Mouse (Mus musculus): Measurements from ENCODE around the gene Rtraf. TPM values are rescaled to one million over a fixed set of nuclear protein-coding genes. Genes with fewer than 3 reads are reported as not detected.

Gene Rtraf
- polyA plus RNA-seq, 1 experiment = 10.0 TPM

GRCm38 (mm10) chr14:19813061-19813460 is 10.6 kb downstream of the Rtraf start:
- Histone ChIP-seq H3K36me3 (ENCODE audit: control insufficient read depth, insufficient read depth, low read length) (peaks cover 30% of the 10 kb centered on the region), H3K27me3 (ENCODE audit: control insufficient read depth, insufficient read depth, low read length) (no peaks in the 10 kb centered on the region), H3K4me3 (ENCODE audit: extremely low read depth, insufficient read depth, insufficient read length) (no peak overlapping the region), H3K27ac (ENCODE audit: insufficient read depth, low read length) (no peak overlapping the region), H3K4me1 (ENCODE audit: control insufficient read depth, insufficient read depth, insufficient read length) (no peaks in the 10 kb centered on the region)
- TF ChIP-seq POLR2A (IDR thresholded peaks at IDR 0.05; ENCODE audit: low read depth, low read length) (no peak), CTCF (IDR thresholded peaks at IDR 0.05; ENCODE audit: extremely low read depth, insufficient read depth, insufficient read length, insufficient replicate concordance) (no peak)
- 96% methylated on average over 2 of the region's 2 CpGs for WGBS
- no peak for DNase-seq (ENCODE audit: low read depth in 1 of 2, low spot score in 2 of 2)

GRCm38 (mm10) chr14:19809934-19810333 is 13.7 kb downstream of the Rtraf start:
- no peaks in the 10 kb centered on the region for H3K27me3 ChIP-seq (ENCODE audit: control insufficient read depth, insufficient read depth, low read length)
- TF ChIP-seq POLR2A (IDR thresholded peaks at IDR 0.05; ENCODE audit: low read depth, low read length) = no peak
- no peak for TF ChIP-seq CTCF (IDR thresholded peaks at IDR 0.05; ENCODE audit: extremely low read depth, insufficient read depth, insufficient read length, insufficient replicate concordance)
- H3K4me3 ChIP-seq (ENCODE audit: extremely low read depth, insufficient read depth, insufficient read length) = no peak overlapping the region
- 89% methylated on average over 10 of the region's 10 CpGs for WGBS
- no peaks in the 10 kb centered on the region for H3K4me1 ChIP-seq (ENCODE audit: control insufficient read depth, insufficient read depth, insufficient read length)
- H3K36me3 ChIP-seq (ENCODE audit: control insufficient read depth, insufficient read depth, low read length) = peaks cover 16% of the 10 kb centered on the region
- DNase-seq (ENCODE audit: low read depth in 1 of 2, low spot score in 2 of 2) = no peak
- no peak overlapping the region for H3K27ac ChIP-seq (ENCODE audit: insufficient read depth, low read length)

DNA sequence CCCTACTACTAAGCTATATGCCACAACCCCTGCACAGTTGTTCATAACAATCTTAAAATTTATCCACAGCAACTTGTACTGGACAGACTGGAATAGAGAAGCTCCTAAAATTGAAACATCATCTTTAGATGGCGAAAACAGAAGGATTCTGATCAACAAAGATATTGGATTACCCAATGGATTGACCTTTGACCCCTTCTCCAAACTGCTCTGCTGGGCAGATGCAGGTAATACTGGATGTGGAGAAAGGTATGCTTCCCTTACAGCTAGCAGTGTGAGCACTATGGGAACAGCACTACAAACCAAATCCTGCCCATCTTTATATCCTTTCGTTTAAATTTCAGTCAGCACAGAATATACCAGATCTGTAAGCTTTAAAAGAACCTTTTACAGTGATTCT is 15.8 kb downstream of the Rtraf start:
- Histone ChIP-seq H3K27me3 (ENCODE audit: control insufficient read depth, insufficient read depth, low read length) (no peaks in the 10 kb centered on the region), H3K4me3 (ENCODE audit: extremely low read depth, insufficient read depth, insufficient read length) (no peak overlapping the region), H3K36me3 (ENCODE audit: control insufficient read depth, insufficient read depth, low read length) (peaks cover 9% of the 10 kb centered on the region), H3K4me1 (ENCODE audit: control insufficient read depth, insufficient read depth, insufficient read length) (no peaks in the 10 kb centered on the region), H3K27ac (ENCODE audit: insufficient read depth, low read length) (no peak overlapping the region)
- no peak for DNase-seq (ENCODE audit: low read depth in 1 of 2, low spot score in 2 of 2)
- TF ChIP-seq POLR2A (IDR thresholded peaks at IDR 0.05; ENCODE audit: low read depth, low read length) (no peak), CTCF (IDR thresholded peaks at IDR 0.05; ENCODE audit: extremely low read depth, insufficient read depth, insufficient read length, insufficient replicate concordance) (no peak)
- 95% methylated on average over 2 of the region's 2 CpGs for WGBS

DNA sequence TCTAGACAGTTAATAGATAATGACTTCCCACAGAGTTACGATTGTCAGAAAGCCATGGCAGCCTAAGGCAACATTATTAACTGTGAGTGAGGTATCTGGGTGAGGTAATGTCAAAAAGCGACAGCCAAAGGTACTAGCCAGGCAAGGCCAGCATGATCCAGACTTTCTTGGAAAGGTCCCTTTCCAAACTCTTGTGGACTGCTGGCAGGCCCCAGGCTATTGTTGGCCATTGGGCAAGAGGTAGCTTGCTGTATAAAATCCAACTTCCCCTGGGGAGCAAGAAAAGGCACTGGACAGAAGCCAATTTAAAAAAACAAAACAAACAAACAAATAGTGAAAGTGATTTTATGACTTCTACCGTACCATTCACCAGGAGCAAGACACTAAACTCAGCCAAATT is 16.3 kb downstream of the Rtraf start:
- no peak overlapping the region for H3K27ac ChIP-seq (ENCODE audit: insufficient read depth, low read length)
- DNase-seq (ENCODE audit: low read depth in 1 of 2, low spot score in 2 of 2) = no peak
- H3K27me3 ChIP-seq (ENCODE audit: control insufficient read depth, insufficient read depth, low read length) = no peaks in the 10 kb centered on the region
- H3K4me3 ChIP-seq (ENCODE audit: extremely low read depth, insufficient read depth, insufficient read length) = no peak overlapping the region
- no peaks in the 10 kb centered on the region for H3K4me1 ChIP-seq (ENCODE audit: control insufficient read depth, insufficient read depth, insufficient read length)
- WGBS = 89% methylated on average over 3 of the region's 3 CpGs
- H3K36me3 ChIP-seq (ENCODE audit: control insufficient read depth, insufficient read depth, low read length) = peaks cover 6% of the 10 kb centered on the region
- TF ChIP-seq CTCF (IDR thresholded peaks at IDR 0.05; ENCODE audit: extremely low read depth, insufficient read depth, insufficient read length, insufficient replicate concordance) (no peak), POLR2A (IDR thresholded peaks at IDR 0.05; ENCODE audit: low read depth, low read length) (no peak)

DNA sequence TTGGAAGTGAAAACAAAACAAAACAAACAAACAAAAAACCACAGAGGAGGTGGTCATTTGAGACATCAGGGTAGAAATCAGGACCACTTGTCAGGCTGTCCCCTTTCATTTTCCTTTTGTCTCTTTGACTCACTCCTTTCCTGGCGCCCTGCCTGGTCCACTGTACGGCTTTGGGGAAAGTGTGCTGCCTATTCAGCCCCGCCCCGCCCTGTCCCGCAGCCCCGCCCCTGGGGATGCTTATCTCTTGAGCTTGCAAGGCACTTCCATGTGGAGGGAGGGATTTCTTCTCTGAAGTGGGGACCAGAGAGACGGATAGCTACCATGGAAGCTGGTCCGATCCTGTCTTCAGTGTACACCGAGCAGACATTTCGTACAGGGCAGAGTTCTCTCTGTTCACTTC is 20.0 kb downstream of the Rtraf start:
- Histone ChIP-seq H3K27ac (ENCODE audit: insufficient read depth, low read length) (no peak overlapping the region), H3K4me3 (ENCODE audit: extremely low read depth, insufficient read depth, insufficient read length) (no peak overlapping the region), H3K4me1 (ENCODE audit: control insufficient read depth, insufficient read depth, insufficient read length) (no peaks in the 10 kb centered on the region), H3K36me3 (ENCODE audit: control insufficient read depth, insufficient read depth, low read length) (no peaks in the 10 kb centered on the region), H3K27me3 (ENCODE audit: control insufficient read depth, insufficient read depth, low read length) (no peaks in the 10 kb centered on the region)
- TF ChIP-seq CTCF (IDR thresholded peaks at IDR 0.05; ENCODE audit: extremely low read depth, insufficient read depth, insufficient read length, insufficient replicate concordance) (no peak), POLR2A (IDR thresholded peaks at IDR 0.05; ENCODE audit: low read depth, low read length) (no peak)
- DNase-seq (ENCODE audit: low read depth in 1 of 2, low spot score in 2 of 2) = no peak
- 66% methylated on average over 10 of the region's 10 CpGs for WGBS

GRCm38 (mm10) chr14:19803222-19803621 is 20.4 kb downstream of the Rtraf start:
- Histone ChIP-seq H3K36me3 (ENCODE audit: control insufficient read depth, insufficient read depth, low read length) (no peaks in the 10 kb centered on the region), H3K4me1 (ENCODE audit: control insufficient read depth, insufficient read depth, insufficient read length) (no peaks in the 10 kb centered on the region), H3K27me3 (ENCODE audit: control insufficient read depth, insufficient read depth, low read length) (no peaks in the 10 kb centered on the region), H3K27ac (ENCODE audit: insufficient read depth, low read length) (no peak overlapping the region), H3K4me3 (ENCODE audit: extremely low read depth, insufficient read depth, insufficient read length) (no peak overlapping the region)
- no peak for DNase-seq (ENCODE audit: low read depth in 1 of 2, low spot score in 2 of 2)
- WGBS = 50% methylated on average over 4 of the region's 4 CpGs
- TF ChIP-seq POLR2A (IDR thresholded peaks at IDR 0.05; ENCODE audit: low read depth, low read length) = no peak
- no peak for TF ChIP-seq CTCF (IDR thresholded peaks at IDR 0.05; ENCODE audit: extremely low read depth, insufficient read depth, insufficient read length, insufficient replicate concordance)

DNA sequence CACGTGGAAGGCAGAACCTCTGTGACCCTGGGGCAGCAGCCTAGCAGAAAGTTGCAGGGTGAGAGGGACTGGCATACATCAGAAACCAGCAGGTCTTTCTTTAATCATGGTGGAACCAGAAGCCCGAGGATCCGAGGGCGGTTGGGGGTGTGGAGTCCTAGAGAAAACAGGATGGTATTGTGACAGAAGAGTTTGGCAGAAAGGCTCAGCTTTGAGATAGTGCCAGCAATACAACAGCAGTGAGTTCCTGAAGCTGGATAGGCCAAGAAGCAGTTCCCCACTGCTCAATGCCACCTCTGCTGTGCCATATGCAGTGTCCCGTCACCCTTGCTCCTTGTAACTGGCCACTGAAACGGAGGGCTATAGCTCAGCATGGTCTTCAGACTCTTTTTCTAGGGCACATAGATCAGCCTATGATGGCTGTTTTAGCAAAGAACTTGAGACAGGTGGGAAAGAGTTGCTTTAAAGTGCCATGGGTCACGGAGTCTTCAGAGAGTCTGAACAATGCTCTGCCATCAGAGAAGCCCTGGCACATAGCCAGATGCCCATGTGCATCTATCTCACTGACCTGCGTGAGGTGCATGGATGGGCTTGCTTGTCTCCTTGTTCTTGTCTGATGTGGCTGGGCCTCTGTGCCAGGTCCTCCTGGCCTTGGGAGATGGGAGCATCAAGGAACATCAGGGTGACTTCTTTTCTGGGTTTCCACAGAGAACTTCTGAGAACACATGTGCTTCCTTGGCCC is 22.0 kb downstream of the Rtraf start:
- WGBS = 88% methylated on average over 8 of the region's 8 CpGs
- H3K27ac ChIP-seq (ENCODE audit: insufficient read depth, low read length) = no peak overlapping the region
- no peak for TF ChIP-seq POLR2A (IDR thresholded peaks at IDR 0.05; ENCODE audit: low read depth, low read length)
- peaks cover 2% of the 10 kb centered on the region; the same call in 1 of the 2 replicates for H3K4me1 ChIP-seq (ENCODE audit: control insufficient read depth, insufficient read depth, insufficient read length)
- no peaks in the 10 kb centered on the region for H3K36me3 ChIP-seq (ENCODE audit: control insufficient read depth, insufficient read depth, low read length)
- H3K27me3 ChIP-seq (ENCODE audit: control insufficient read depth, insufficient read depth, low read length) = no peaks in the 10 kb centered on the region
- no peak for DNase-seq (ENCODE audit: low read depth in 1 of 2, low spot score in 2 of 2)
- no peak overlapping the region for H3K4me3 ChIP-seq (ENCODE audit: extremely low read depth, insufficient read depth, insufficient read length)

Data from spleen, adult 2 months (tissue).